Mouse (Mus musculus): ENCODE measurements around the gene Fggy. TPM values are rescaled to one million over a fixed set of nuclear protein-coding genes. Genes with fewer than 3 reads are reported as not detected.

The Fggy gene
- polyA plus RNA-seq, 1 experiment, result 10.8 TPM

DNA sequence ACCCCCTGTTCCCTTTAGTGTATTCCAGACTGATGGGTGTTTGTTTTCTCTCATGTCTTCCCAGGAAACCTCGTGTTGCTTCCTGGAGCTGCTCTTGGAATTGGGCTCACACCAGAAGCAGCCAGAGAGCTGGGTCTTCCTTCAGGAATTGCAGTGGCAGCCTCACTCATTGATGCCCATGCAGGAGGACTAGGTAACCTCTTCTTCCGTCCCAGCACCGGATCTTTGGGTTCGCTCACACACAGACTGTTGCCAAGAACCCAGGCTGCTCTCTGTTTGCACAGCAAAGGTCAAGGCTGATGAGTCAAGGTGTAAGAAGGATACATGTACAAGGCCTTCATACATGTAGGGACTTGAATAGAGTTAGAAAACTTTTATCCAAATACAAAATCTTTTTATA is 181.4 kb downstream of the Fggy start:
- no peaks in the 10 kb centered on the region for H3K79me2 ChIP-seq (ENCODE audit: control insufficient read depth, insufficient read depth)
- H3K36me3 ChIP-seq (ENCODE audit: control insufficient read depth, insufficient read depth), result no peaks in the 10 kb centered on the region
- no peak overlapping the region for H3ac ChIP-seq (ENCODE audit: control insufficient read depth, insufficient read length, low read depth)
- H3K79me3 ChIP-seq (ENCODE audit: low read depth), result no peaks in the 10 kb centered on the region
- H3K4me3 ChIP-seq (ENCODE audit: insufficient read depth, poor library complexity, severe bottlenecking), result no peak overlapping the region
- no peaks in the 10 kb centered on the region for H3K27me3 ChIP-seq (ENCODE audit: control insufficient read depth, insufficient read depth, insufficient read length)
- TF ChIP-seq CTCF (IDR thresholded peaks at IDR 0.05; ENCODE audit: control insufficient read depth, insufficient read depth, insufficient read length) (no peak), CEBPB (IDR thresholded peaks at IDR 0.05; ENCODE audit: low read depth) (no peak), MAX (IDR thresholded peaks at IDR 0.05) (no peak), USF1 (IDR thresholded peaks at IDR 0.05; ENCODE audit: low read depth) (no peak), MYOG (IDR thresholded peaks at IDR 0.05; ENCODE audit: control insufficient read depth, extremely low read depth, insufficient read length) (no peak), FOSL1 (IDR thresholded peaks at IDR 0.05; ENCODE audit: insufficient read depth, low read length, poor library complexity, severe bottlenecking) (no peak), MYOD1 (IDR thresholded peaks at IDR 0.05; ENCODE audit: control insufficient read depth, insufficient read length, low read depth) (no peak)

- Histone ChIP-seq H3K79me3 (ENCODE audit: low read depth) (no peaks in the 10 kb centered on the region), H3K36me3 (ENCODE audit: control insufficient read depth, insufficient read depth) (no peaks in the 10 kb centered on the region), H3K79me2 (ENCODE audit: control insufficient read depth, insufficient read depth) (no peaks in the 10 kb centered on the region), H3K4me3 (ENCODE audit: insufficient read depth, poor library complexity, severe bottlenecking) (no peak overlapping the region), H3ac (ENCODE audit: control insufficient read depth, insufficient read length, low read depth) (no peak overlapping the region), H3K27me3 (ENCODE audit: control insufficient read depth, insufficient read depth, insufficient read length) (no peaks in the 10 kb centered on the region)
- TF ChIP-seq MAX (IDR thresholded peaks at IDR 0.05) (no peak), FOSL1 (IDR thresholded peaks at IDR 0.05; ENCODE audit: insufficient read depth, low read length, poor library complexity, severe bottlenecking) (no peak), CEBPB (IDR thresholded peaks at IDR 0.05; ENCODE audit: low read depth) (no peak), USF1 (IDR thresholded peaks at IDR 0.05; ENCODE audit: low read depth) (no peak), MYOG (IDR thresholded peaks at IDR 0.05; ENCODE audit: control insufficient read depth, extremely low read depth, insufficient read length) (no peak)
These were observed 183.9 kb downstream of the Fggy start for GRCm38 (mm10) chr4:95741115-95741734.

- no peak for TF ChIP-seq MYOD1 (IDR thresholded peaks at IDR 0.05; ENCODE audit: control insufficient read depth, insufficient read length, low read depth)
- no peak for TF ChIP-seq FOSL1 (IDR thresholded peaks at IDR 0.05; ENCODE audit: insufficient read depth, low read length, poor library complexity, severe bottlenecking)
- no peaks in the 10 kb centered on the region for H3K36me3 ChIP-seq (ENCODE audit: control insufficient read depth, insufficient read depth)
- H3ac ChIP-seq (ENCODE audit: control insufficient read depth, insufficient read length, low read depth), result no peak overlapping the region
- no peak overlapping the region for H3K4me3 ChIP-seq (ENCODE audit: insufficient read depth, poor library complexity, severe bottlenecking)
- H3K79me2 ChIP-seq (ENCODE audit: control insufficient read depth, insufficient read depth), result no peaks in the 10 kb centered on the region
- no peaks in the 10 kb centered on the region for H3K27me3 ChIP-seq (ENCODE audit: control insufficient read depth, insufficient read depth, insufficient read length)
- H3K79me3 ChIP-seq (ENCODE audit: low read depth), result no peaks in the 10 kb centered on the region
These were observed 185.7 kb downstream of the Fggy start for GRCm38 (mm10) chr4:95742986-95743385.

DNA sequence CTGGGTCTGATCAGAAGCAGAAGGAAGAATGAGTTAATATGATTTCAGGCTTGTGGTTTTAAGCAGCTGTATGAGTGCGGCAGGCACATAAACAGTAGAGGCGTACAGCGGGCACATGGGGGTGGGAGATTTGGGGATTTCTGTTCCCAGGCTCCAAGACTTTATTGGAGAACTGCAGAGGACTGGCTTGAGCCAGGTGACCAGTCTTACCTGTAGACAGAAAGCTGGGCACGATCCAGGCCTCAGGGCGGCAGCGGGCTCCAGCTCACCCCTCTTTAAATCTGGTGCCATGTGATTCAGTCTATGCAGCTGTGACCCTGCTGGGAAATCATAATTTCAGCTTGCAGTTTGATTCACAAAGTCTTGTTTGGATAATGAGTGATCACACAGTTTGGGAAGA is 189.6 kb downstream of the Fggy start:
- H3ac ChIP-seq (ENCODE audit: control insufficient read depth, insufficient read length, low read depth), result no peak overlapping the region
- H3K27me3 ChIP-seq (ENCODE audit: control insufficient read depth, insufficient read depth, insufficient read length), result no peaks in the 10 kb centered on the region
- TF ChIP-seq MYOD1 (IDR thresholded peaks at IDR 0.05; ENCODE audit: control insufficient read depth, insufficient read length, low read depth) (no peak), CTCF (IDR thresholded peaks at IDR 0.05; ENCODE audit: control insufficient read depth, insufficient read depth, insufficient read length) (no peak), USF1 (IDR thresholded peaks at IDR 0.05; ENCODE audit: low read depth) (no peak), MYOG (IDR thresholded peaks at IDR 0.05; ENCODE audit: control insufficient read depth, extremely low read depth, insufficient read length) (no peak), CEBPB (IDR thresholded peaks at IDR 0.05; ENCODE audit: low read depth) (no peak), MAX (IDR thresholded peaks at IDR 0.05) (no peak), FOSL1 (IDR thresholded peaks at IDR 0.05; ENCODE audit: insufficient read depth, low read length, poor library complexity, severe bottlenecking) (no peak)
- no peaks in the 10 kb centered on the region for H3K79me3 ChIP-seq (ENCODE audit: low read depth)
- no peaks in the 10 kb centered on the region for H3K79me2 ChIP-seq (ENCODE audit: control insufficient read depth, insufficient read depth)
- no peak overlapping the region for H3K4me3 ChIP-seq (ENCODE audit: insufficient read depth, poor library complexity, severe bottlenecking)
- H3K36me3 ChIP-seq (ENCODE audit: control insufficient read depth, insufficient read depth), result no peaks in the 10 kb centered on the region

GRCm38 (mm10) chr4:95747415-95748202 is 190.3 kb downstream of the Fggy start:
- Histone ChIP-seq H3ac (ENCODE audit: control insufficient read depth, insufficient read length, low read depth) (no peak overlapping the region), H3K36me3 (ENCODE audit: control insufficient read depth, insufficient read depth) (no peaks in the 10 kb centered on the region), H3K4me3 (ENCODE audit: insufficient read depth, poor library complexity, severe bottlenecking) (no peak overlapping the region), H3K27me3 (ENCODE audit: control insufficient read depth, insufficient read depth, insufficient read length) (no peaks in the 10 kb centered on the region), H3K79me2 (ENCODE audit: control insufficient read depth, insufficient read depth) (no peaks in the 10 kb centered on the region), H3K79me3 (ENCODE audit: low read depth) (no peaks in the 10 kb centered on the region)
- TF ChIP-seq MYOG (IDR thresholded peaks at IDR 0.05; ENCODE audit: control insufficient read depth, extremely low read depth, insufficient read length), result no peak
- no peak for TF ChIP-seq USF1 (IDR thresholded peaks at IDR 0.05; ENCODE audit: low read depth)
- no peak for TF ChIP-seq CEBPB (IDR thresholded peaks at IDR 0.05; ENCODE audit: low read depth)
- TF ChIP-seq CTCF (IDR thresholded peaks at IDR 0.05; ENCODE audit: control insufficient read depth, insufficient read depth, insufficient read length), result no peak
- no peak for TF ChIP-seq FOSL1 (IDR thresholded peaks at IDR 0.05; ENCODE audit: insufficient read depth, low read length, poor library complexity, severe bottlenecking)
- no peak for TF ChIP-seq MAX (IDR thresholded peaks at IDR 0.05)
- no peak for TF ChIP-seq MYOD1 (IDR thresholded peaks at IDR 0.05; ENCODE audit: control insufficient read depth, insufficient read length, low read depth)
